Mouse (Mus musculus) hindbrain, embryonic 14.5 days (tissue): ENCODE data around the gene Fndc9. TPM values are rescaled to one million over a fixed set of nuclear protein-coding genes. Genes with fewer than 3 reads are reported as not detected.

Source experiments
- ATAC-seq: fragments of 200-750 bp; cut with Nextera tagmentation; 2 replicates; pipeline ENCODE4 v1.8.0; 2017; ENCODE audit warnings: moderate number of reproducible peaks, mild to moderate bottlenecking, moderate TSS enrichment, moderate library complexity; ENCODE audit not compliant: low FRiP score
- DNase-seq: peaks from one replicate; pipeline ENCODE4 v3.0.0-alpha.2; 2015; ENCODE audit warnings: low spot score
- H3K27ac ChIP-seq: fragments of 300-500 bp; sonication (generic); 2 replicates; pipeline ENCODE4 v1.5.1; 2014; ENCODE audit warnings: mild to moderate bottlenecking, moderate library complexity
- H3K27me3 ChIP-seq: fragments of 300-500 bp; sonication (generic); 2 replicates; pipeline ENCODE4 v1.6.1; 2014; ENCODE audit warnings: mild to moderate bottlenecking, low read length, mixed read lengths; ENCODE audit not compliant: control insufficient read depth, insufficient read depth
- H3K36me3 ChIP-seq: fragments of 300-500 bp; sonication (generic); replicated peaks from 2 replicates; pipeline ENCODE4 v1.6.1; 2014; ENCODE audit not compliant: control insufficient read depth, insufficient read depth
- H3K4me1 ChIP-seq: fragments of 300-500 bp; sonication (generic); replicated peaks from 2 replicates; pipeline ENCODE4 v1.6.1; 2014; ENCODE audit warnings: antibody characterized with exemption, low read length, mixed read lengths; ENCODE audit not compliant: control insufficient read depth, insufficient read depth
- H3K4me2 ChIP-seq: fragments of 300-500 bp; sonication (generic); replicated peaks from 2 replicates; pipeline ENCODE4 v1.6.1; 2014; ENCODE audit warnings: mild to moderate bottlenecking, moderate library complexity
- H3K4me3 ChIP-seq: fragments of 300-500 bp; sonication (generic); replicated peaks from 2 replicates; pipeline ENCODE4 v1.5.1; 2014; ENCODE audit warnings: mild to moderate bottlenecking, low read length
- H3K9ac ChIP-seq: fragments of 300-500 bp; sonication (generic); 2 replicates; pipeline ENCODE4 v1.6.1; 2014
- H3K9me3 ChIP-seq: fragments of 300-500 bp; sonication (generic); 2 replicates; pipeline ENCODE4 v1.6.1; 2016; ENCODE audit warnings: low read length; ENCODE audit not compliant: control insufficient read depth
- WGBS: fragments of 180-500 bp; shearing (Covaris S2); extraction: QIAGEN DNeasy Blood & Tissue Kit; methylation state at CpG from one replicate; pipeline ENCODE4 v1.1.7; 2014; 5-methylcytosine and 5-hydroxymethylcytosine counted together
- polyA plus RNA-seq: library from polyadenylated mRNA; unstranded; fragments of >200 nt; fragmentation: Nextera tagmentation; extraction: Ambion mirVana; gene quantifications from 2 replicates; pipeline ENCODE4 v1.2.1, GENCODE M21; 2014

Fndc9 gene
- polyA plus RNA-seq, 1 experiment from 2014 or later = 2.8 TPM

- DNase-seq (no peak), ATAC-seq (no peak)
- no peaks in the 10 kb centered on the region for H3K27me3 ChIP-seq
- H3K36me3 ChIP-seq = peaks cover 42% of the 10 kb centered on the region
- H3K4me2 ChIP-seq = no peak overlapping the region
- 33% methylated on average over 3 of the region's 3 CpGs for WGBS
- H3K4me1 ChIP-seq = peaks cover 4% of the 10 kb centered on the region; the same call in 1 of the 2 replicates
- H3K27ac ChIP-seq = no peak overlapping the region
- no peak overlapping the region for H3K9ac ChIP-seq
- H3K4me3 ChIP-seq = no peak overlapping the region
- no peaks in the 10 kb centered on the region for H3K9me3 ChIP-seq
These were observed 23.5 kb upstream of the Fndc9 start for GRCm38 (mm10) chr11:46211858-46212257.

DNA sequence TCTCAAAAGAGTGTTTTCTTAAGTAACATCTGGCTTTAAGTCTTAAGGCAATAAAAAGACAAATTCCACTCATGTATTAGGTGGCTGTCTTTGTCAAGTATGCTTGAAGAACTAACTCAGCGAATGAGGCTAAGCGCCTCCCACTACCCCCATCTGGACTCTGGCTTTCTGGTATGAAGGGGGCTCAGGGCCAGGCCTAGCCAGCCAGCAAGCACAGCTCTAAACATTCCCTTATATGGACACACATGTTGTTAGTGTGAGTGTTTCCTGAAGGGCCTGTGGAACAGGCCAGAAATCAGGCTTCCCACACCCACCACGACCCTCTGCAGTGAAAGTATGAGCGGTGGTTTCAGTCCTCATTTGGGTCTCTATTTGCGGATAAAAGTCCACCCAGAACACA is 21.5 kb upstream of the Fndc9 start:
- 90% methylated on average over 5 of the region's 5 CpGs for WGBS
- H3K9me3 ChIP-seq = no peaks in the 10 kb centered on the region
- DNase-seq = no peak
- H3K4me1 ChIP-seq = peaks cover 17% of the 10 kb centered on the region
- no peak overlapping the region for H3K27ac ChIP-seq
- no peak for ATAC-seq
- H3K27me3 ChIP-seq = no peaks in the 10 kb centered on the region
- peaks cover 23% of the 10 kb centered on the region for H3K36me3 ChIP-seq
- H3K9ac ChIP-seq = no peak overlapping the region
- H3K4me2 ChIP-seq = no peak overlapping the region
- no peak overlapping the region for H3K4me3 ChIP-seq

DNA sequence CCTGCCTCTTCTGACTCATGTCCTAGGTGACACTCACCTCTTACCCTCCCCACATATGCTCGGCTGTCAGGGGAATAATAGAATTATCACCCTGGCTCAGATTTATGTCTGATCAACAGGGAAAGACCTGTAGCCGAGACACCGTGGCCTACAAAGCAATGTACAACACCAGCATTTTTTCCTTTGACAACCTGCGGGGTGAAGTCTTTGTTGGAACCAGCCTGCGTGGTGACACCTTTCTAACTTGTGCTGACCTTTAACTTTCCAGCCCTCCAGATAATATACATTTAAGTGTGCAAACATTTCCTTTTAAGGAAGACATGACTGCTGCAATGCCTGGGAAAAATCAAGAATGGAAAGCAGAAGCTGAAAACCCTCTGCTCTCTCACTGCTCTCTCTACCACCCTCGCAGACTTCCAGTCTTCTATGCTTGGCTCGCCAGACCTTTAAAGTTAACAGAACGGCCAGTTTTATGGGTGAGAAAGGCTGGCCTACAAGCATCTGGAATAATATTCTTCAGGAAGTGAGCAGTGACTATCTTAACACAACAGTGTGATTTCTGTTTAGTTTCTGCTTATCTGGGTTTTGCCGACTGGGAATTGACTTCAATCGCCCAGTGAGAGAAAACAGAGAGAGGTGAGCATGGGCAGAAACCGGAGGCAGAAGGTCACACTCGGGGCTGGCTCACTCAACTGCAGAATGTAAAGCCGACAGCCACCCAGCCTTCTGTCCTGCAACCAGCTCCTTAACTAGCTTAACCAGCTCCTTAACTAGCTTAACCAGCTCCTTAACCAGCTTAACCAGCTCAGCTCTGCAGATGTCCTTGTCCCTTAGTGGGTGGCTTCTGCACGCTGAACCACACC is 20.7 kb upstream of the Fndc9 start:
- WGBS = 75% methylated on average over 14 of the region's 14 CpGs
- DNase-seq (no peak), ATAC-seq (no peak)
- Histone ChIP-seq H3K27me3 (no peaks in the 10 kb centered on the region), H3K9ac (no peak overlapping the region), H3K4me2 (no peak overlapping the region), H3K4me3 (no peak overlapping the region), H3K9me3 (no peaks in the 10 kb centered on the region), H3K27ac (peak overlapping the region; percentile 59), H3K4me1 (peaks cover 24% of the 10 kb centered on the region), H3K36me3 (0 out of 2 replicates have a peak, but pooled peaks cover 19% of the 10 kb centered on the region)

- peak; percentile 77 for ATAC-seq
- no peaks in the 10 kb centered on the region for H3K9me3 ChIP-seq
- no peak overlapping the region for H3K4me2 ChIP-seq
- no peak overlapping the region for H3K4me3 ChIP-seq
- peaks cover 25% of the 10 kb centered on the region for H3K4me1 ChIP-seq
- 26% methylated on average over 3 of the region's 3 CpGs for WGBS
- 0 out of 2 replicates have a peak, but pooled peaks cover 19% of the 10 kb centered on the region for H3K36me3 ChIP-seq
- H3K27ac ChIP-seq = peak overlapping the region; percentile 68
- peak overlapping the region; percentile 12; the same call in 1 of the 2 replicates for H3K9ac ChIP-seq
- no peaks in the 10 kb centered on the region for H3K27me3 ChIP-seq
- peak; percentile 95 for DNase-seq
These were observed 20.0 kb upstream of the Fndc9 start for GRCm38 (mm10) chr11:46215354-46215753.

DNA sequence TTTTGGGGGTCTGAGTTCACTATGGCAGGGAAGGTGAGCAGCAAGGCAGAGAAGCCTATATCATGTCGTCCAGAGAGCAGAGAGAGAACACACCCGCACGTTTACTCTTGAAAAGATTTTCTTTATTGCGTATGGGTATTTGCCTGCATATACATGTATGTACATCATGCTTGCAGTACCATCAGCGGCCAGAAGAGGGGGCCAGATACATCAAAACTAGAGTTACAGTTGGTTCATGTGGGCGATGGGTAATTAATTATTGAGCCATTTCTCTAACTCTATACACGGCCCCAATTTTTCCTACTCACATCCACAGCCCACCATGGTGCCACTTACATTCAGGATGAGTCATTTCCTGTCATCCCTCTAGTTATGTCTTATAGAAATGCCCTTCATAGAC is 18.7 kb upstream of the Fndc9 start:
- ATAC-seq (no peak), DNase-seq (no peak)
- Histone ChIP-seq H3K4me3 (no peak overlapping the region), H3K9me3 (no peaks in the 10 kb centered on the region), H3K36me3 (peaks cover 30% of the 10 kb centered on the region), H3K4me2 (no peak overlapping the region), H3K27me3 (no peaks in the 10 kb centered on the region), H3K27ac (peak overlapping the region; percentile 16; the same call in 1 of the 2 replicates), H3K9ac (no peak overlapping the region), H3K4me1 (peaks cover 25% of the 10 kb centered on the region)
- WGBS = 68% methylated on average over 7 of the region's 7 CpGs

DNA sequence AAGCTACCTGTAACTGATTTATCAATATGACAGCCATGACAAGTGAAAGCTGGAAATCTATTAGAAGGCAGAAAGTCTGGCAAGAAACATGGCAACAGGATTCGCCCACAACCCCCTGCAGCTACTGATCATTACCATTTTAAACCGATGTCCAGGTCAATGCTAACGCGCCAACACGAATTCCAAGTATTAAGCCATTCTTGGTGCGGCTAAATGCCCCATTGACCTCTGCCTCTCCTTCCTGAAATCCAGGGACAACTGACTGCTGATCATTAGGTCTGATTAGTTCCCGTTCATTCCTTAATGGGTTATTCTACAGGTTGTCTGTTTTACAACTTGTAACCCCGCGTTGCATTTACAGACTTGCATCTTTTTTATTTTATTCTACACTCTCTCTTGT is 17.6 kb upstream of the Fndc9 start:
- ATAC-seq = no peak
- WGBS = 69% methylated on average over 9 of the region's 9 CpGs
- no peak overlapping the region for H3K9ac ChIP-seq
- H3K36me3 ChIP-seq = peaks cover 38% of the 10 kb centered on the region
- DNase-seq = no peak
- no peaks in the 10 kb centered on the region for H3K27me3 ChIP-seq
- no peak overlapping the region for H3K4me2 ChIP-seq
- peaks cover 25% of the 10 kb centered on the region for H3K4me1 ChIP-seq
- H3K27ac ChIP-seq = peak overlapping the region; percentile 91
- no peaks in the 10 kb centered on the region for H3K9me3 ChIP-seq
- H3K4me3 ChIP-seq = no peak overlapping the region

GRCm38 (mm10) chr11:46218584-46218983 is 16.7 kb upstream of the Fndc9 start:
- Histone ChIP-seq H3K4me2 (peak overlapping the region; percentile 2; the same call in 1 of the 2 replicates), H3K9me3 (no peaks in the 10 kb centered on the region), H3K4me3 (no peak overlapping the region), H3K4me1 (peaks cover 25% of the 10 kb centered on the region), H3K9ac (peak overlapping the region; percentile 35; the same call in 1 of the 2 replicates), H3K27me3 (no peaks in the 10 kb centered on the region), H3K27ac (peak overlapping the region; percentile 91), H3K36me3 (peaks cover 35% of the 10 kb centered on the region)
- ATAC-seq = peak; percentile 70
- peak; percentile 71 for DNase-seq
- WGBS = 15% methylated on average over 5 of the region's 5 CpGs

DNA sequence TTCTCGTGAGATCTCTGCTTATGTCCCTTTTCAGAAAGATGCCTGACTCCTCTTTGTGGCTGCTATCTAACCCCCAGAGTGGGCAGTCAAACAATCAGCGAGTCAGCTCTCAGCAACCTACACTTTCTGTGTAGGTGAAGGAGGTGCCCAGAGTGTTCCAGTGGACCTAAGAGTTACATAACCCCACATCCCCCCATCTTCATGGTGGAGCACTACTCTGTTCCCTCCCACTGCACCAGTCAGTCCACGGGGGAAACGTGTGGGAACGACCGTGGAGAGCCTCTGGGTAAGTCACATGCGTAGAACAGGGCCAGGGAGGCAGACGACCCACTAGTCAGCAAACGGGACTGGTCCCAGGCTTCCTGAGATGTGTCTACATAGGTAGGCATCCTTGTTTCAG is 16.0 kb upstream of the Fndc9 start:
- peaks cover 25% of the 10 kb centered on the region for H3K4me1 ChIP-seq
- H3K4me3 ChIP-seq = no peak overlapping the region
- H3K27me3 ChIP-seq = no peaks in the 10 kb centered on the region
- no peak overlapping the region for H3K4me2 ChIP-seq
- H3K36me3 ChIP-seq = peaks cover 38% of the 10 kb centered on the region
- H3K27ac ChIP-seq = peak overlapping the region; percentile 91
- DNase-seq (no peak), ATAC-seq (no peak)
- WGBS = 73% methylated on average over 9 of the region's 9 CpGs
- H3K9me3 ChIP-seq = no peaks in the 10 kb centered on the region
- H3K9ac ChIP-seq = no peak overlapping the region

GRCm38 (mm10) chr11:46220211-46220610 is 15.1 kb upstream of the Fndc9 start:
- Histone ChIP-seq H3K4me1 (peaks cover 21% of the 10 kb centered on the region), H3K4me3 (no peak overlapping the region), H3K36me3 (peaks cover 38% of the 10 kb centered on the region), H3K4me2 (no peak overlapping the region), H3K27me3 (no peaks in the 10 kb centered on the region), H3K9ac (no peak overlapping the region), H3K9me3 (no peaks in the 10 kb centered on the region), H3K27ac (peak overlapping the region; percentile 91; the same call in 1 of the 2 replicates)
- WGBS = 62% methylated on average over 2 of the region's 2 CpGs
- ATAC-seq = no peak
- no peak for DNase-seq
